Mouse (Mus musculus): Measurements from ENCODE around the gene Psmb4. TPM values are rescaled to one million over a fixed set of nuclear protein-coding genes. Genes with fewer than 3 reads are reported as not detected.
A peak's percentile ranks its signal among the peaks of the same experiment; 100 is the strongest.

Gene Psmb4
- polyA plus RNA-seq, 1 experiment, result 331 TPM

DNA sequence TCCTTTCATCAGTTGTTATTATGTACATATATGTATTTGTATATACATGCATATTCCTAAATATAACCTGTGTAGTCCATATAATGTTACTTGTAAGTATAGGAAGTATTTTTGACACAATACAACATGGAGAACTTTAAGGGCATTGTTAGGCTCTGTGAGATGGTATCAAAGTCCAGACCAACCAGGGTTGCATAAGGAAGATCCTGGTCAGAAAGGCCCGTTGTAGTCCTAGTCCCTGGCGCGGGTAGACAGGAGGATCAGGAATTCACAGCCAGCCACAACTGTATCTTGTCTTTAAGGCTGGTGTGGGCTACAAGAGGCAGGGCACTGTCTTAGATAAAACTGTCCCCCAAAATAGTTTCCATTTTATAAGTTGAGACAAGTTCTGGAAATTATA, 17.8 kb downstream of the Psmb4 start:
- H3K4me1 ChIP-seq (ENCODE audit: control insufficient read depth, insufficient read depth, low read length), result no peaks in the 10 kb centered on the region
- TF ChIP-seq POLR2A (IDR thresholded peaks at IDR 0.05; ENCODE audit: insufficient read depth, low read length) (no peak), CTCF (IDR thresholded peaks at IDR 0.05; ENCODE audit: low read depth, low read length) (no peak), EP300 (IDR thresholded peaks at IDR 0.05; ENCODE audit: insufficient read depth, low read depth, low read length) (no peak)
- H3K27me3 ChIP-seq (ENCODE audit: control insufficient read depth, insufficient read depth, low read length, poor library complexity, severe bottlenecking), result no peaks in the 10 kb centered on the region
- no peaks in the 10 kb centered on the region for H3K9me3 ChIP-seq (replicated peaks; ENCODE audit: control insufficient read depth, insufficient read depth, low read length, poor library complexity, severe bottlenecking)
- H3K4me3 ChIP-seq (ENCODE audit: low read depth, low read length), result no peak overlapping the region
- H3K36me3 ChIP-seq (ENCODE audit: control insufficient read depth, insufficient read depth, low read length, poor library complexity, severe bottlenecking), result peaks cover 57% of the 10 kb centered on the region
- H3K27ac ChIP-seq (ENCODE audit: insufficient read depth, low read length), result no peak overlapping the region
- no peak overlapping the region for H3K9ac ChIP-seq (ENCODE audit: low read depth, poor library complexity, severe bottlenecking)

- H3K27me3 ChIP-seq (ENCODE audit: control insufficient read depth, insufficient read depth, low read length, poor library complexity, severe bottlenecking), result no peaks in the 10 kb centered on the region
- H3K9me3 ChIP-seq (replicated peaks; ENCODE audit: control insufficient read depth, insufficient read depth, low read length, poor library complexity, severe bottlenecking), result no peaks in the 10 kb centered on the region
- H3K4me1 ChIP-seq (ENCODE audit: control insufficient read depth, insufficient read depth, low read length), result no peaks in the 10 kb centered on the region
- no peak overlapping the region for H3K9ac ChIP-seq (ENCODE audit: low read depth, poor library complexity, severe bottlenecking)
- TF ChIP-seq CTCF (IDR thresholded peaks at IDR 0.05; ENCODE audit: low read depth, low read length), result no peak
- H3K36me3 ChIP-seq (ENCODE audit: control insufficient read depth, insufficient read depth, low read length, poor library complexity, severe bottlenecking), result peaks cover 57% of the 10 kb centered on the region
- no peak overlapping the region for H3K27ac ChIP-seq (ENCODE audit: insufficient read depth, low read length)
- no peak overlapping the region for H3K4me3 ChIP-seq (ENCODE audit: low read depth, low read length)
Observed at GRCm38 (mm10) chr3:94859471-94859870, 27.3 kb downstream of the Psmb4 start.

- no peak for TF ChIP-seq EP300 (IDR thresholded peaks at IDR 0.05; ENCODE audit: insufficient read depth, low read depth, low read length)
- TF ChIP-seq CTCF (IDR thresholded peaks at IDR 0.05; ENCODE audit: low read depth, low read length), result no peak
- no peak for TF ChIP-seq POLR2A (IDR thresholded peaks at IDR 0.05; ENCODE audit: insufficient read depth, low read length)
- Histone ChIP-seq H3K9me3 (replicated peaks; ENCODE audit: control insufficient read depth, insufficient read depth, low read length, poor library complexity, severe bottlenecking) (no peaks in the 10 kb centered on the region), H3K4me3 (ENCODE audit: low read depth, low read length) (no peak overlapping the region), H3K27me3 (ENCODE audit: control insufficient read depth, insufficient read depth, low read length, poor library complexity, severe bottlenecking) (no peaks in the 10 kb centered on the region), H3K9ac (ENCODE audit: low read depth, poor library complexity, severe bottlenecking) (no peak overlapping the region), H3K36me3 (ENCODE audit: control insufficient read depth, insufficient read depth, low read length, poor library complexity, severe bottlenecking) (peaks cover 17% of the 10 kb centered on the region), H3K27ac (ENCODE audit: insufficient read depth, low read length) (no peak overlapping the region), H3K4me1 (ENCODE audit: control insufficient read depth, insufficient read depth, low read length) (peaks cover 4% of the 10 kb centered on the region)
Observed at GRCm38 (mm10) chr3:94852215-94852614, 34.5 kb downstream of the Psmb4 start.

GRCm38 (mm10) chr3:94851731-94852130, 35.0 kb downstream of the Psmb4 start:
- Histone ChIP-seq H3K4me1 (ENCODE audit: control insufficient read depth, insufficient read depth, low read length) (peaks cover 4% of the 10 kb centered on the region), H3K9me3 (replicated peaks; ENCODE audit: control insufficient read depth, insufficient read depth, low read length, poor library complexity, severe bottlenecking) (no peaks in the 10 kb centered on the region)
- TF ChIP-seq EP300 (IDR thresholded peaks at IDR 0.05; ENCODE audit: insufficient read depth, low read depth, low read length) (no peak), POLR2A (IDR thresholded peaks at IDR 0.05; ENCODE audit: insufficient read depth, low read length) (no peak), CTCF (IDR thresholded peaks at IDR 0.05; ENCODE audit: low read depth, low read length) (no peak)

GRCm38 (mm10) chr3:94849338-94849737, 37.4 kb downstream of the Psmb4 start:
- no peak overlapping the region for H3K27ac ChIP-seq (ENCODE audit: insufficient read depth, low read length)
- H3K9me3 ChIP-seq (replicated peaks; ENCODE audit: control insufficient read depth, insufficient read depth, low read length, poor library complexity, severe bottlenecking), result no peaks in the 10 kb centered on the region
- no peak for TF ChIP-seq EP300 (IDR thresholded peaks at IDR 0.05; ENCODE audit: insufficient read depth, low read depth, low read length)
- TF ChIP-seq CTCF (IDR thresholded peaks at IDR 0.05; ENCODE audit: low read depth, low read length), result no peak
- no peak for TF ChIP-seq POLR2A (IDR thresholded peaks at IDR 0.05; ENCODE audit: insufficient read depth, low read length)
- H3K4me1 ChIP-seq (ENCODE audit: control insufficient read depth, insufficient read depth, low read length), result peaks cover 4% of the 10 kb centered on the region
- H3K4me3 ChIP-seq (ENCODE audit: low read depth, low read length), result no peak overlapping the region
- H3K9ac ChIP-seq (ENCODE audit: low read depth, poor library complexity, severe bottlenecking), result no peak overlapping the region
- no peaks in the 10 kb centered on the region for H3K27me3 ChIP-seq (ENCODE audit: control insufficient read depth, insufficient read depth, low read length, poor library complexity, severe bottlenecking)
- H3K36me3 ChIP-seq (ENCODE audit: control insufficient read depth, insufficient read depth, low read length, poor library complexity, severe bottlenecking), result no peaks in the 10 kb centered on the region

More at GRCm38 (mm10) chr3:94851731-94852130, 35.0 kb downstream of the Psmb4 start:
- H3K36me3 ChIP-seq (ENCODE audit: control insufficient read depth, insufficient read depth, low read length, poor library complexity, severe bottlenecking), result peaks cover 14% of the 10 kb centered on the region
- no peaks in the 10 kb centered on the region for H3K27me3 ChIP-seq (ENCODE audit: control insufficient read depth, insufficient read depth, low read length, poor library complexity, severe bottlenecking)
- no peak overlapping the region for H3K4me3 ChIP-seq (ENCODE audit: low read depth, low read length)
- H3K27ac ChIP-seq (ENCODE audit: insufficient read depth, low read length), result no peak overlapping the region
- no peak overlapping the region for H3K9ac ChIP-seq (ENCODE audit: low read depth, poor library complexity, severe bottlenecking)

GRCm38 (mm10) chr3:94847382-94847781, 39.4 kb downstream of the Psmb4 start:
- H3K4me3 ChIP-seq (ENCODE audit: low read depth, low read length), result no peak overlapping the region
- H3K27me3 ChIP-seq (ENCODE audit: control insufficient read depth, insufficient read depth, low read length, poor library complexity, severe bottlenecking), result no peaks in the 10 kb centered on the region
- no peaks in the 10 kb centered on the region for H3K9me3 ChIP-seq (replicated peaks; ENCODE audit: control insufficient read depth, insufficient read depth, low read length, poor library complexity, severe bottlenecking)
- H3K4me1 ChIP-seq (ENCODE audit: control insufficient read depth, insufficient read depth, low read length), result peaks cover 4% of the 10 kb centered on the region
- peak overlapping the region; percentile 61; the same call in 1 of the 2 replicates for H3K27ac ChIP-seq (ENCODE audit: insufficient read depth, low read length)
- TF ChIP-seq POLR2A (IDR thresholded peaks at IDR 0.05; ENCODE audit: insufficient read depth, low read length), result no peak
- TF ChIP-seq CTCF (IDR thresholded peaks at IDR 0.05; ENCODE audit: low read depth, low read length), result no peak
- no peak for TF ChIP-seq EP300 (IDR thresholded peaks at IDR 0.05; ENCODE audit: insufficient read depth, low read depth, low read length)
- no peaks in the 10 kb centered on the region for H3K36me3 ChIP-seq (ENCODE audit: control insufficient read depth, insufficient read depth, low read length, poor library complexity, severe bottlenecking)
- no peak overlapping the region for H3K9ac ChIP-seq (ENCODE audit: low read depth, poor library complexity, severe bottlenecking)
